Mouse (Mus musculus) ES-Bruce4 (cell line): ENCODE measurements at regions not wholly inside any gene's neighbourhood (a gene's known extent, or its start where the extent isn't known, plus 50 kb on each side); places are given as distances from the start of the nearest gene placed in this dataset.

Experiments used
- CTCF ChIP-seq: IDR thresholded peaks from one replicate; pipeline ENCODE4 v1.8.1; 2011; ENCODE audit warnings: low read depth, low read length
- EP300 ChIP-seq: IDR thresholded peaks from 2 replicates; pipeline ENCODE4 v1.6.1; 2011; ENCODE audit warnings: low read depth, low read length; ENCODE audit not compliant: insufficient read depth
- POLR2A ChIP-seq: IDR thresholded peaks from one replicate; pipeline ENCODE4 v1.8.1; 2011; ENCODE audit warnings: low read length; ENCODE audit not compliant: insufficient read depth

DNA sequence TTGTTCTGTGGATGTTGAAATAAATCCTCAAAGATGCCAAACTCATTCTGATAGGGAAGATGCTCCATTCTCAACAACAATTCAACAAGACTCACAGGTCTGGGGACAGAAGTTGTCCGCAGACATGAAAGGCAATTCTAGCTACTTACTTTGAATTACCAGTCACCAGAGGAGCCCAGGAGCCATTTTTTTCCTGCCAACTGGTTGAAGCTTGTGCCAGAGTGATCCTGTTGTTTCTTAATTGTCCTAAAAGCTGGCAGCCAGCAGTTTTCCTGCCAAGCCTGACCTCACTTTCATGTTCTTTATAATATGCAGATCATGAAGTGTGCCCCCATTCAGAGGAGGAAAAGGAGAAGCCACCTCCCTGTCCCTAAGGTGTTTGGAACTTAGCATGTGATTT, 110.0 kb upstream of the Ankrd1 start:
- TF ChIP-seq EP300 (no peak), CTCF (no peak), POLR2A (no peak)
